Mouse (Mus musculus) small intestine, adult 2 months (tissue): Measurements from ENCODE around the gene Gm9747. TPM values are rescaled to one million over a fixed set of nuclear protein-coding genes. Genes with fewer than 3 reads are reported as not detected.

Experiments
- H3K27ac ChIP-seq: fragments of 200-500 bp; 2 replicates; pipeline ENCODE4 v1.5.1; 2012; ENCODE audit warnings: low read depth, low read length, control low read depth, inconsistent platforms; ENCODE audit not compliant: insufficient read depth
- H3K27me3 ChIP-seq: fragments of 200-500 bp; 2 replicates; pipeline ENCODE4 v1.6.1; 2012; ENCODE audit warnings: mild to moderate bottlenecking, moderate library complexity, low read length, inconsistent platforms; ENCODE audit not compliant: control insufficient read depth, insufficient read depth
- H3K36me3 ChIP-seq: fragments of 200-500 bp; 2 replicates; pipeline ENCODE4 v1.6.1; 2012; ENCODE audit warnings: mild to moderate bottlenecking, low read length, control low read depth, inconsistent platforms; ENCODE audit not compliant: control insufficient read depth, insufficient read depth
- H3K4me1 ChIP-seq: fragments of 200-500 bp; 2 replicates; pipeline ENCODE4 v1.6.1; 2012; ENCODE audit warnings: low read length, inconsistent platforms, mixed read lengths; ENCODE audit not compliant: control insufficient read depth, insufficient read depth, insufficient read length
- H3K4me3 ChIP-seq: fragments of 200-500 bp; 2 replicates; pipeline ENCODE4 v1.5.1; 2012; ENCODE audit warnings: low read depth, mild to moderate bottlenecking, control low read depth, inconsistent platforms, low read length, moderate library complexity
- CTCF ChIP-seq: fragments of 200-500 bp; IDR thresholded peaks from 2 replicates; pipeline ENCODE4 v1.5.1; 2012; ENCODE audit warnings: low read depth, mild to moderate bottlenecking, control low read depth, inconsistent platforms, low read length, moderate library complexity, mixed read lengths; ENCODE audit not compliant: insufficient replicate concordance, insufficient read length; ENCODE audit errors: extremely low read depth
- POLR2A ChIP-seq: fragments of 200-500 bp; IDR thresholded peaks from 2 replicates; pipeline ENCODE4 v1.6.1; 2012; ENCODE audit warnings: low read depth, mild to moderate bottlenecking, control low read depth, inconsistent platforms, low read length, moderate library complexity
- WGBS: fragments of 180-500 bp; shearing (Covaris S2); methylation state at CpG from one replicate; pipeline ENCODE4 v1.1.7; 2018; 5-methylcytosine and 5-hydroxymethylcytosine counted together
- polyA plus RNA-seq: library from polyadenylated mRNA; depleted of rRNA; stranded (reverse); fragments of >200 nt; gene quantifications from 2 replicates; pipeline ENCODE4 v1.2.3, GENCODE M21; 2012; rRNA removed

Gm9747 gene
- polyA plus RNA-seq: not detected in 2 replicates

DNA sequence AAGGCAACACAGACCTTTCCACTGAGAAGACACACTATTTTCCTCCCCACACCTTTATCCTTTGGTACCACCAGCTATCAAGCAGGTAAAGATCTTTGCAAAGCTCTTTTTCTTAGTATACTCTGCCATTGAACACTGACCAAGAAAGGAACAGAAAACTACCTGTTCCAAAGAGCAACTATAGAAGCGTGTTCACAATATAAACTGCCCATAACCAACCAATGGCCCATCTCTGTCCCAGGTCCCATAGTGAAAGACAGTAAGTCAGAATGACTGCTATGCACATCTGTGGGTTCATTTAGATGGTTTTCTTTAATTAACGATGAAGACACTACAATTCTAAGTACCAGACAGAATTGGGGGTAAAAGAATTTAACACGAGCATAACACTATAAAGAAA lies at the start of gene Gm9747:
Gene Gm9747, plus strand, starts transcription at position 301 of the 400 bp plus-strand sequence.
- Histone ChIP-seq H3K27ac (no peak within 1 kb of the TSS), H3K4me1 (0 out of 2 replicates have a peak, but pooled peaks cover 3% of the 10 kb centered on the region), H3K36me3 (no peaks in the 10 kb centered on the region), H3K4me3 (no peak within 1 kb of the TSS), H3K27me3 (no peaks in the 10 kb centered on the region)
- WGBS: 95% methylated on average over 3 of the region's 3 CpGs
- TF ChIP-seq POLR2A (no peak), CTCF (no peak)

DNA sequence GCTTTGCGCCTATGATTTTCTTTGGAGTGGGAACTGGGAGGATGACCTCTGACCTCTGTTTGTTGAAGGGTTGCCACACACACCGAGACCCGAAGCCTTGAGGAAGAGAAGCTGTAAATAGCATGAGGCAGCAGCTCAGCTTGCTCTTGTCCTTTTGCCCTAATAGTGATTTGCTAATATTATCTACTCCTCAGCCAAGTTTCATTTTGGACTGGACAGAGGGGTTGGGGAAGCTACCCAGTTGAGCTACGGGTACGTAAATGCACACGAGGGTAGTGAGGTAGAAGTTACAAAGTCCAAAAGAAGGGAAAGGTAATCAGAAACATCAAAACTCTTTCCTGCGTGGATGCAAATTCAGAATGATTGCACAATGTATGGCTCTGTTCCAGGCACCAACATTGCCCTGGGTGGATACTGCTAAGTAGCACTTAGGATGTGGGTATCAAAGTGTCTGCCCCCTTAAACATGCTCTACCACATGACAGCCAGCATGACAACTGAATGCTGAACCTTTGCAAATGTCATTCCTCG lies 48.9 kb upstream of the Gm9747 start:
- no peak overlapping the region for H3K4me3 ChIP-seq
- H3K36me3 ChIP-seq: no peaks in the 10 kb centered on the region
- H3K4me1 ChIP-seq: peaks cover 9% of the 10 kb centered on the region; the same call in 1 of the 2 replicates
- 30% methylated on average over 8 of the region's 8 CpGs for WGBS
- no peaks in the 10 kb centered on the region for H3K27me3 ChIP-seq
- TF ChIP-seq CTCF (no peak), POLR2A (no peak)
- no peak overlapping the region for H3K27ac ChIP-seq

DNA sequence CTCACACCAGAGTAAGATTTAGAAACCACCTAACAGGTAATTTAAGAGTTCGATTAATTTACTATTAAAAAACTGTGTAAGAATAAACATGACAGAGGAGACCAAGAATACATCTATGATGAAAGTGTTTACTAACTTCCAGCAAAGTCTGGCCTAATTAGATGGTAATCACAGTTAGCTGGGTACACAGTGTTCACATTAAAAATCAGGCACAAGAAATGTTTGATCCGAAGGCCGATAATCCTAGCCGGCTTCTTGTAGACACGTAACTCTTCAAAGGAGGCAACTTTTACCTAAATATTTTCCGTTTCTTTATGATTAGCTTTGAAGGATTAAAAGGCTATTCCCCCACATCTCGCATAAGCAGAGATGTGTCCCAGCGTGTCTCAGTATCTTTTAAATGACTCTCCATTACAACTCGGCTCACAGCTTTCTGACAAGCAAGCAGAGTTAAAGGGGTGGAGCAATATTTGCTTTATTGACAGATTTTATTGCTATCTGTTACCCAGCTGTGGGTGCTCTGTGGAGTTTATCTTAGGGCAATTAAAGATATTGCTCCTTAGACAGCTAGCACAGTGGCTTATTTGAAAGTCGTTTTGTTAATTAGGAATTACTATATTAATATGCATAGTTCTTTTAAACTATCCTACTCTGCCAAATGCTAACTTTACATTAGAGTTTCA lies 44.2 kb upstream of the Gm9747 start:
- no peak for TF ChIP-seq CTCF
- TF ChIP-seq POLR2A: no peak
- peaks cover 12% of the 10 kb centered on the region; the same call in 1 of the 2 replicates for H3K4me1 ChIP-seq
- H3K36me3 ChIP-seq: no peaks in the 10 kb centered on the region
- no peaks in the 10 kb centered on the region; the same call in 1 of the 2 replicates for H3K27me3 ChIP-seq
- H3K27ac ChIP-seq: no peak overlapping the region
- no peak overlapping the region for H3K4me3 ChIP-seq
- 34% methylated on average over 10 of the region's 10 CpGs for WGBS

- TF ChIP-seq CTCF (no peak), POLR2A (no peak)
- WGBS: 12% methylated on average over 3 of the region's 3 CpGs
- Histone ChIP-seq H3K4me3 (no peak overlapping the region), H3K27me3 (no peaks in the 10 kb centered on the region; the same call in 1 of the 2 replicates), H3K36me3 (no peaks in the 10 kb centered on the region), H3K4me1 (peaks cover 6% of the 10 kb centered on the region; the same call in 1 of the 2 replicates), H3K27ac (no peak overlapping the region)
These were observed 43.4 kb upstream of the Gm9747 start for GRCm38 (mm10) chr1:82189516-82189915.

GRCm38 (mm10) chr1:82191579-82191978 lies 41.3 kb upstream of the Gm9747 start:
- H3K4me3 ChIP-seq: no peak overlapping the region
- 70% methylated on average over 3 of the region's 3 CpGs for WGBS
- no peak for TF ChIP-seq CTCF
- no peak for TF ChIP-seq POLR2A

GRCm38 (mm10) chr1:82199918-82200317 lies 33.0 kb upstream of the Gm9747 start:
- H3K27me3 ChIP-seq: no peaks in the 10 kb centered on the region
- TF ChIP-seq POLR2A: no peak
- no peak for TF ChIP-seq CTCF
- no peaks in the 10 kb centered on the region for H3K4me1 ChIP-seq
- H3K27ac ChIP-seq: no peak overlapping the region
- no peaks in the 10 kb centered on the region for H3K36me3 ChIP-seq
- 53% methylated on average over 1 of the region's 1 CpGs for WGBS
- H3K4me3 ChIP-seq: no peak overlapping the region

More at GRCm38 (mm10) chr1:82191579-82191978, 41.3 kb upstream of the Gm9747 start:
- H3K27ac ChIP-seq: no peak overlapping the region
- peaks cover 6% of the 10 kb centered on the region; the same call in 1 of the 2 replicates for H3K4me1 ChIP-seq
- H3K36me3 ChIP-seq: no peaks in the 10 kb centered on the region
- H3K27me3 ChIP-seq: no peaks in the 10 kb centered on the region; the same call in 1 of the 2 replicates

DNA sequence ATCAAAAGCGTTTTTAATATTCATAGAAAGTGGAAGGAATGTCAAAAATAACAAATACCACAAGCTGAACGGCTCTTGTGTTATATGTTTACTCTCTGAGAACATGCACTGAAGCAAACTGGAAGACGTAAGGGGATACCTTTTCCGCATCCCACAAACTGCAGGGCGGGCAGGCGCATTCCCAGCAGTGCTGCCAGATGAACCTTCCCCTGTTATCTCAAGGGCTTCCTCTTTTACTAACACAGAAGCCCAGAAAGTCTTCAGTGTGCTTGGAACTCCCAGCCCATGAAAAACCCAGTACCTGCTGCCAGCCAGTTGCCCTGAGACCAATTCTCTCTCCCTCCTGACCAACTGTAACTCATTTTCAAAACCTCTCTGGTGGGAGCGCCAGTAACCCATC lies 32.3 kb upstream of the Gm9747 start:
- H3K4me1 ChIP-seq: no peaks in the 10 kb centered on the region
- H3K4me3 ChIP-seq: no peak overlapping the region
- WGBS: 74% methylated on average over 7 of the region's 7 CpGs
- no peak overlapping the region for H3K27ac ChIP-seq
- no peaks in the 10 kb centered on the region for H3K36me3 ChIP-seq
- TF ChIP-seq POLR2A (no peak), CTCF (no peak)
- no peaks in the 10 kb centered on the region for H3K27me3 ChIP-seq
